Mouse (Mus musculus) MEL (cell line): ENCODE data around the gene Ugt1a2. TPM values are rescaled to one million over a fixed set of nuclear protein-coding genes. Genes with fewer than 3 reads are reported as not detected.

Experiments used
- DNase-seq: peaks from one replicate; pipeline ENCODE4 v3.0.0; 2011; ENCODE audit warnings: low read depth, low spot score
- H3K27ac ChIP-seq: 2 replicates; pipeline ENCODE4 v1.5.1; 2012; ENCODE audit warnings: low read depth, mild to moderate bottlenecking, control low read depth, low read length, moderate library complexity; ENCODE audit not compliant: control insufficient read depth
- H3K27me3 ChIP-seq, 2 experiments: fragments of 150-350 bp in 1 of 2; sonication (generic) in 1 of 2; 2 replicates each; pipeline ENCODE4 v1.6.1; 2012; ENCODE audit warnings: low read length in 2 of 2, mild to moderate bottlenecking in 2 of 2, improper control_type of control experiment in 1 of 2, moderate library complexity in 1 of 2; ENCODE audit not compliant: insufficient read depth in 2 of 2, control insufficient read depth in 1 of 2
- H3K36me3 ChIP-seq, 2 experiments: 2 replicates each; pipeline ENCODE4 v1.6.1; 2012 to 2014; ENCODE audit warnings: low read length in 2 of 2, improper control_type of control experiment in 1 of 2, inconsistent platforms in 1 of 2, mild to moderate bottlenecking in 1 of 2; ENCODE audit not compliant: insufficient read depth in 2 of 2, control insufficient read depth in 1 of 2
- H3K4me1 ChIP-seq, 2 experiments: fragments of 150-350 bp in 1 of 2; sonication (generic) in 1 of 2; 2 replicates each; pipeline ENCODE4 v1.6.1; 2012; ENCODE audit warnings: low read length in 2 of 2, improper control_type of control experiment in 1 of 2, mild to moderate bottlenecking in 1 of 2; ENCODE audit not compliant: insufficient read depth in 2 of 2, control insufficient read depth in 1 of 2
- H3K4me3 ChIP-seq, 2 experiments: fragments of 150-350 bp in 1 of 2; sonication (generic) in 1 of 2; 2 replicates each; pipeline ENCODE4 v1.5.1; 2012; ENCODE audit warnings: low read depth in 2 of 2, low read length in 2 of 2, mild to moderate bottlenecking in 2 of 2, moderate library complexity in 2 of 2, control low read depth in 1 of 2, improper control_type of control experiment in 1 of 2; ENCODE audit not compliant: control insufficient read depth in 1 of 2, insufficient read depth in 1 of 2
- H3K79me2 ChIP-seq: 2 replicates; pipeline ENCODE4 v1.6.1; 2012; ENCODE audit warnings: mild to moderate bottlenecking, low read length, moderate library complexity; ENCODE audit not compliant: control insufficient read depth, poor library complexity, insufficient read depth
- H3K9ac ChIP-seq: 2 replicates; pipeline ENCODE4 v1.6.1; 2012; ENCODE audit warnings: low read depth, mild to moderate bottlenecking, control low read depth, low read length, moderate library complexity; ENCODE audit not compliant: control insufficient read depth, poor library complexity, severe bottlenecking
- H3K9me3 ChIP-seq: fragments of 150-350 bp; sonication (generic); replicated peaks from 2 replicates; pipeline ENCODE4 v1.6.1; 2012; ENCODE audit warnings: mild to moderate bottlenecking, low read length, improper control_type of control experiment, moderate library complexity; ENCODE audit not compliant: insufficient read depth
- BHLHE40 ChIP-seq: IDR thresholded peaks from 2 replicates; pipeline ENCODE4 v1.6.1; 2012; ENCODE audit warnings: low read depth, mild to moderate bottlenecking, inconsistent platforms, low read length, improper control_type of control experiment, borderline replicate concordance
- E2F4 ChIP-seq: IDR thresholded peaks from 2 replicates; pipeline ENCODE4 v1.6.1; 2011; ENCODE audit warnings: low read depth, low read length, improper control_type of control experiment, borderline replicate concordance
- EP300 ChIP-seq, 2 experiments: IDR thresholded peaks; 2 replicates each; pipeline ENCODE4 v1.6.1; 2011; ENCODE audit warnings: improper control_type of control experiment in 2 of 2, low read length in 2 of 2, low read depth in 1 of 2, mild to moderate bottlenecking in 1 of 2
- GABPA ChIP-seq: IDR thresholded peaks from 2 replicates; pipeline ENCODE4 v1.6.1; 2012; ENCODE audit warnings: low read depth, mild to moderate bottlenecking, inconsistent platforms, low read length, improper control_type of control experiment, moderate library complexity
- GATA1 ChIP-seq: IDR thresholded peaks from 2 replicates; pipeline ENCODE4 v1.6.1; 2011; ENCODE audit warnings: low read depth, low read length, improper control_type of control experiment
- HCFC1 ChIP-seq: IDR thresholded peaks from 2 replicates; pipeline ENCODE4 v1.6.1; 2012; ENCODE audit warnings: low read depth, mild to moderate bottlenecking, inconsistent platforms, low read length, improper control_type of control experiment, moderate library complexity
- KAT2A ChIP-seq: conservative IDR thresholded peaks from 2 replicates; pipeline ENCODE4 v1.6.1; 2012; ENCODE audit warnings: low read depth, low read length, improper control_type of control experiment, inconsistent platforms
- MAFK ChIP-seq: IDR thresholded peaks from 2 replicates; pipeline ENCODE4 v1.6.1; 2011; ENCODE audit warnings: low read depth, mild to moderate bottlenecking, low read length, improper control_type of control experiment, borderline replicate concordance
- MAX ChIP-seq: IDR thresholded peaks from 2 replicates; pipeline ENCODE4 v1.6.1; 2011; ENCODE audit warnings: low read length, improper control_type of control experiment
- NRF1 ChIP-seq: IDR thresholded peaks from 2 replicates; pipeline ENCODE4 v1.6.1; 2014; ENCODE audit warnings: low read depth, mild to moderate bottlenecking, inconsistent platforms, low read length, improper control_type of control experiment, moderate library complexity; ENCODE audit not compliant: poor library complexity, insufficient read depth, severe bottlenecking
- POLR2A ChIP-seq, 2 experiments: IDR thresholded peaks; 2 replicates each; pipeline ENCODE4 v1.6.1; 2011 to 2012; ENCODE audit warnings: low read length in 2 of 2, mild to moderate bottlenecking in 2 of 2, control low read depth in 1 of 2, improper control_type of control experiment in 1 of 2, low read depth in 1 of 2, moderate library complexity in 1 of 2; ENCODE audit not compliant: control insufficient read depth in 1 of 2, insufficient read depth in 1 of 2, poor library complexity in 1 of 2
- POLR2AphosphoS2 ChIP-seq: IDR thresholded peaks from 2 replicates; pipeline ENCODE4 v1.6.1; 2011; ENCODE audit warnings: low read length, improper control_type of control experiment
- TAL1 ChIP-seq: IDR thresholded peaks from 2 replicates; pipeline ENCODE4 v1.6.1; 2012; ENCODE audit warnings: mild to moderate bottlenecking, inconsistent platforms, low read length, moderate library complexity, mixed read lengths
- TBP ChIP-seq: IDR thresholded peaks from 2 replicates; pipeline ENCODE4 v1.8.0; 2011; ENCODE audit warnings: low read depth, low read length, improper control_type of control experiment
- TCF12 ChIP-seq: IDR thresholded peaks from 2 replicates; pipeline ENCODE4 v1.6.1; 2014; ENCODE audit warnings: low read depth, mild to moderate bottlenecking, inconsistent platforms, low read length, improper control_type of control experiment, moderate library complexity
- USF1 ChIP-seq: IDR thresholded peaks from 2 replicates; pipeline ENCODE4 v1.6.1; 2014; ENCODE audit warnings: low read depth, mild to moderate bottlenecking, inconsistent platforms, low read length, improper control_type of control experiment, moderate library complexity
- USF2 ChIP-seq, 2 experiments: IDR thresholded peaks; 2 replicates each; pipeline ENCODE4 v1.6.1; 2011 to 2012; ENCODE audit warnings: improper control_type of control experiment in 2 of 2, low read length in 2 of 2, borderline replicate concordance in 1 of 2, inconsistent platforms in 1 of 2, low read depth in 1 of 2, mild to moderate bottlenecking in 1 of 2; ENCODE audit not compliant: insufficient read depth in 1 of 2
- ZKSCAN1 ChIP-seq: IDR thresholded peaks from 2 replicates; pipeline ENCODE4 v1.6.1; 2012; ENCODE audit warnings: low read depth, mild to moderate bottlenecking, inconsistent platforms, low read length, improper control_type of control experiment, moderate library complexity
- ZNF384 ChIP-seq: IDR thresholded peaks from 2 replicates; pipeline ENCODE4 v1.6.1; 2012; ENCODE audit warnings: low read depth, mild to moderate bottlenecking, inconsistent platforms, low read length, improper control_type of control experiment
- polyA plus RNA-seq, 2 experiments: library from polyadenylated mRNA; stranded (reverse) in 1 of 2; unstranded in 1 of 2; fragments of >175 nt in 1 of 2; fragments of >200 nt in 1 of 2; gene quantifications; 2 replicates each; pipeline versions ENCODE4 v1.2.1 to v1.2.4; 2012; ENCODE audit warnings: low replicate concordance in 2 of 2, low read depth in 1 of 2; ENCODE audit not compliant: insufficient read length in 2 of 2, insufficient read depth in 1 of 2, missing spikeins in 1 of 2
- total RNA-seq: library from RNA; depleted of rRNA; stranded (reverse); fragments of 300-350 nt; gene quantifications from 2 replicates; pipeline ENCODE4 v1.2.3, GENCODE M21; 2012

Gene Ugt1a2
- total and polyA plus RNA-seq, 3 experiments, result not detected

- TF ChIP-seq HCFC1 (no peak), E2F4 (no peak), NRF1 (no peak), ZKSCAN1 (no peak), POLR2A (IDR thresholded peaks at IDR 0.05; ENCODE audit: control insufficient read depth in 1 of 2, insufficient read depth in 1 of 2, low read depth in 1 of 2, low read length in 2 of 2, poor library complexity in 1 of 2) (no peak), MAFK (no peak), EP300 (IDR thresholded peaks at IDR 0.05; ENCODE audit: low read depth in 1 of 2, low read length in 2 of 2) (no peak), TBP (no peak), GATA1 (no peak), POLR2AphosphoS2 (no peak), USF1 (no peak), BHLHE40 (no peak), MAX (no peak)
- TF ChIP-seq, all 39 proteins: peak for 0
- Histone ChIP-seq H3K9me3 (no peaks in the 10 kb centered on the region), H3K9ac (no peak overlapping the region)
These were observed 27.1 kb downstream of the Ugt1a2 start for GRCm38 (mm10) chr1:88227482-88227881.

GRCm38 (mm10) chr1:88228121-88228520 is 27.7 kb downstream of the Ugt1a2 start:
- no peak overlapping the region for H3K9ac ChIP-seq
- H3K4me3 ChIP-seq, result no peak overlapping the region
- H3K36me3 ChIP-seq, result no peaks in the 10 kb centered on the region
- H3K27ac ChIP-seq, result no peak overlapping the region
- H3K79me2 ChIP-seq, result no peaks in the 10 kb centered on the region
- H3K27me3 ChIP-seq, result no peaks in the 10 kb centered on the region
- no peaks in the 10 kb centered on the region for H3K4me1 ChIP-seq
- DNase-seq, result no peak
- no peaks in the 10 kb centered on the region for H3K9me3 ChIP-seq
- no peak for TF ChIP-seq POLR2AphosphoS2
- no peak for TF ChIP-seq ZKSCAN1
- TF ChIP-seq TAL1, result 0 out of 2 replicates have a peak, but pooled peaks have one; percentile 2
- no peak for TF ChIP-seq ZNF384
- no peak for TF ChIP-seq EP300 (IDR thresholded peaks at IDR 0.05; ENCODE audit: low read depth in 1 of 2, low read length in 2 of 2)

More at GRCm38 (mm10) chr1:88227482-88227881, 27.1 kb downstream of the Ugt1a2 start:
- H3K27ac ChIP-seq, result no peak overlapping the region
- no peaks in the 10 kb centered on the region for H3K27me3 ChIP-seq
- no peaks in the 10 kb centered on the region for H3K4me1 ChIP-seq
- H3K36me3 ChIP-seq, result no peaks in the 10 kb centered on the region
- no peak overlapping the region for H3K4me3 ChIP-seq
- no peak for DNase-seq
- H3K79me2 ChIP-seq, result no peaks in the 10 kb centered on the region

- Histone ChIP-seq H3K79me2 (no peaks in the 10 kb centered on the region), H3K9me3 (no peaks in the 10 kb centered on the region)
These were observed 29.2 kb downstream of the Ugt1a2 start for GRCm38 (mm10) chr1:88229566-88229965.

More at GRCm38 (mm10) chr1:88229566-88229965, 29.2 kb downstream of the Ugt1a2 start:
- no peak for DNase-seq
- H3K27ac ChIP-seq, result no peak overlapping the region
- no peak overlapping the region for H3K9ac ChIP-seq
- TF ChIP-seq BHLHE40, result no peak
- TF ChIP-seq USF2 (IDR thresholded peaks at IDR 0.05; ENCODE audit: borderline replicate concordance in 1 of 2, insufficient read depth in 1 of 2, low read depth in 1 of 2, low read length in 2 of 2), result no peak
- TF ChIP-seq TCF12, result no peak
- TF ChIP-seq GABPA, result no peak
- 0 out of 2 replicates have a peak, but pooled peaks have one; percentile 1 for TF ChIP-seq TAL1
- no peak for TF ChIP-seq KAT2A
- TF ChIP-seq ZKSCAN1, result no peak
- H3K4me3 ChIP-seq, result no peak overlapping the region
- no peaks in the 10 kb centered on the region for H3K36me3 ChIP-seq
- no peaks in the 10 kb centered on the region for H3K4me1 ChIP-seq
- H3K27me3 ChIP-seq, result no peaks in the 10 kb centered on the region
